24 mouse cellular contexts compared by ENCODE assay signal in genomic region chr10:34389681-34390080, GRCm38 (mm10). TPM values are rescaled to one million over a fixed set of nuclear protein-coding genes. Genes with fewer than 3 reads are reported as not detected.
A peak's percentile ranks its signal among the peaks of the same experiment; 100 is the strongest.
DNase-seq lines count a peak whose midpoint lies in the region; ATAC-seq lines count a peak whose summit lies in the region.
"Had no signal": no experiment of that assay in that cellular context is flagged by ENCODE, and none has a peak within 500 bp of the region (broad histone marks: within the 10 kb centered on the region; RNA-seq: fewer than 3 reads in every experiment).

TSS of gene Col10a1 (plus strand) at chr10:34389981.

- no peak within 1 kb of the TSS for H3K4me3 ChIP-seq in embryonic facial prominence, embryonic 14.5 days (ENCODE audit: low read depth, low read length)
- H3K4me3 ChIP-seq in embryonic facial prominence, embryonic 10.5 days, result no peak within 1 kb of the TSS
- no peak within 1 kb of the TSS for H3K4me3 ChIP-seq in limb, embryonic 15.5 days
- H3K4me3 ChIP-seq: embryonic facial prominence, embryonic 12.5 days; embryonic facial prominence, embryonic 15.5 days; forebrain, embryonic 13.5 days; forebrain, embryonic 15.5 days had no signal

- H3K36me3 ChIP-seq in embryonic facial prominence, embryonic 14.5 days (ENCODE audit: control insufficient read depth, insufficient read depth, low read length), result no peaks in the 10 kb centered on the region
- no peaks in the 10 kb centered on the region for H3K36me3 ChIP-seq in embryonic facial prominence, embryonic 10.5 days (replicated peaks)
- H3K36me3 ChIP-seq in limb, embryonic 15.5 days, result peaks cover 5% of the 10 kb centered on the region; the same call in 1 of the 2 replicates
- H3K36me3 ChIP-seq: embryonic facial prominence, embryonic 12.5 days; embryonic facial prominence, embryonic 15.5 days; forebrain, embryonic 15.5 days had no signal

- no peak for DNase-seq in embryonic facial prominence, embryonic 14.5 days (ENCODE audit: low spot score)
- DNase-seq in embryonic facial prominence, embryonic 10.5 days (ENCODE audit: low spot score), result no peak
- DNase-seq in NIH3T3 (ENCODE audit: low read depth), result peak; percentile 24
- no peak for DNase-seq in frontal cortex, postnatal 10 days (ENCODE audit: low spot score in 2 of 2)
- DNase-seq: adrenal gland, adult 2 months; adrenal gland, postnatal 10 days; adrenal gland, postnatal 25 days; B cell, adult 2 months; cerebellum, adult 11 months; cerebellum, adult 18-20 months; cerebellum, adult 8-10 months; cerebellum, adult 9-11 months; cerebellum, postnatal 14 days; cerebellum, postnatal 36 days; embryo, embryonic 11 days; forebrain, postnatal 0 days had no signal

- no peak within 1 kb of the TSS for H3K27ac ChIP-seq in embryonic facial prominence, embryonic 14.5 days (replicated peaks; ENCODE audit: low read depth, low read length)
- no peak within 1 kb of the TSS for H3K27ac ChIP-seq in embryonic facial prominence, embryonic 10.5 days (replicated peaks)
- no peak within 1 kb of the TSS for H3K27ac ChIP-seq in limb, embryonic 15.5 days
- H3K27ac ChIP-seq: embryonic facial prominence, embryonic 12.5 days; embryonic facial prominence, embryonic 15.5 days; forebrain, embryonic 13.5 days; forebrain, embryonic 15.5 days had no signal

- H3K9ac ChIP-seq in embryonic facial prominence, embryonic 14.5 days (ENCODE audit: low read depth, low read length), result no peak within 1 kb of the TSS
- no peak within 1 kb of the TSS for H3K9ac ChIP-seq in limb, embryonic 15.5 days
- H3K9ac ChIP-seq: embryonic facial prominence, embryonic 12.5 days; embryonic facial prominence, embryonic 15.5 days; forebrain, embryonic 13.5 days; forebrain, embryonic 15.5 days; forebrain, postnatal 0 days had no signal

- ATAC-seq in embryonic facial prominence, embryonic 14.5 days (ENCODE audit: low read depth), result 0 out of 2 replicates have a peak, but pooled peaks have one; percentile 30
- no peak for ATAC-seq in limb, embryonic 15.5 days (ENCODE audit: insufficient number of reproducible peaks, low FRiP score, low TSS enrichment, low read depth)
- ATAC-seq: CD4-positive, CD25-positive, alpha-beta regulatory T cell, adult 4 months; forebrain, embryonic 13.5 days; forebrain, embryonic 15.5 days; forebrain, postnatal 0 days had no signal

- 72% methylated on average over 8 of the region's 8 CpGs for WGBS in embryonic facial prominence, embryonic 14.5 days
- 75% methylated on average over 8 of the region's 8 CpGs for WGBS in embryonic facial prominence, embryonic 10.5 days
- 53% methylated on average over 8 of the region's 8 CpGs for WGBS in limb, embryonic 15.5 days

- H3K9me3 ChIP-seq in embryonic facial prominence, embryonic 14.5 days (ENCODE audit: control insufficient read depth, low read length), result no peaks in the 10 kb centered on the region
- no peaks in the 10 kb centered on the region for H3K9me3 ChIP-seq in embryonic facial prominence, embryonic 10.5 days
- no peaks in the 10 kb centered on the region for H3K9me3 ChIP-seq in limb, embryonic 15.5 days
- H3K9me3 ChIP-seq: embryonic facial prominence, embryonic 12.5 days; embryonic facial prominence, embryonic 15.5 days; forebrain, embryonic 13.5 days; forebrain, embryonic 15.5 days; G1E had no signal

- no peaks in the 10 kb centered on the region for H3K4me1 ChIP-seq in embryonic facial prominence, embryonic 14.5 days (ENCODE audit: control insufficient read depth, insufficient read depth, low read length)
- H3K4me1 ChIP-seq in embryonic facial prominence, embryonic 10.5 days, result no peaks in the 10 kb centered on the region
- H3K4me1 ChIP-seq in limb, embryonic 15.5 days, result peaks cover 3% of the 10 kb centered on the region; the same call in 1 of the 2 replicates
- H3K4me1 ChIP-seq: embryonic facial prominence, embryonic 12.5 days; embryonic facial prominence, embryonic 15.5 days; forebrain, embryonic 13.5 days; forebrain, embryonic 15.5 days had no signal

- H3K27me3 ChIP-seq in embryonic facial prominence, embryonic 14.5 days (replicated peaks; ENCODE audit: control insufficient read depth, insufficient read depth, low read length), result no peaks in the 10 kb centered on the region
- H3K27me3 ChIP-seq in embryonic facial prominence, embryonic 10.5 days (replicated peaks; ENCODE audit: low read depth, poor library complexity, severe bottlenecking), result no peaks in the 10 kb centered on the region
- no peaks in the 10 kb centered on the region for H3K27me3 ChIP-seq in limb, embryonic 15.5 days
- H3K27me3 ChIP-seq: CH12.LX; embryonic facial prominence, embryonic 12.5 days; embryonic facial prominence, embryonic 15.5 days; forebrain, embryonic 13.5 days; forebrain, embryonic 15.5 days had no signal

- no peak within 1 kb of the TSS for H3K4me2 ChIP-seq in embryonic facial prominence, embryonic 14.5 days (ENCODE audit: low read depth, low read length)
- no peak within 1 kb of the TSS for H3K4me2 ChIP-seq in limb, embryonic 15.5 days
- H3K4me2 ChIP-seq: embryonic facial prominence, embryonic 12.5 days; embryonic facial prominence, embryonic 15.5 days; forebrain, embryonic 13.5 days; forebrain, embryonic 15.5 days had no signal

RNA-seq across cellular contexts. Expression of gene Col10a1, which starts in this region (rescaled TPM):
- 4.2 and 6.5 TPM in 2 replicates for polyA plus RNA-seq in embryonic facial prominence, embryonic 14.5 days (2014; fragmentation: Nextera tagmentation; extraction: Ambion mirVana)
- polyA plus RNA-seq in embryonic facial prominence, embryonic 10.5 days (2016; fragmentation: Nextera tagmentation; extraction: Ambion mirVana), result 0.09 and 0.14 TPM in 2 replicates
- polyA plus RNA-seq in limb, embryonic 15.5 days (2015; fragmentation: Nextera tagmentation; extraction: Ambion mirVana), result 34.8 and 45.2 TPM in 2 replicates
- polyA plus RNA-seq: G1E had no signal
